Mouse (Mus musculus) intestine, postnatal 0 days (tissue): ENCODE measurements around the gene Cox7a1. TPM values are rescaled to one million over a fixed set of nuclear protein-coding genes. Genes with fewer than 3 reads are reported as not detected.

Experiments used
- ATAC-seq: fragments of 200-750 bp; cut with Nextera tagmentation; 2 replicates; pipeline ENCODE4 v1.8.0; 2017; ENCODE audit warnings: mild to moderate bottlenecking, moderate TSS enrichment, moderate library complexity
- H3K27ac ChIP-seq: fragments of 300-500 bp; sonication (generic); 2 replicates; pipeline ENCODE4 v1.5.1; 2014; ENCODE audit warnings: mild to moderate bottlenecking, low read depth, low read length, moderate library complexity
- H3K27me3 ChIP-seq: fragments of 300-500 bp; sonication (generic); replicated peaks from 2 replicates; pipeline ENCODE4 v1.6.1; 2014; ENCODE audit warnings: low read length, mixed read lengths; ENCODE audit not compliant: control insufficient read depth, insufficient read depth
- H3K36me3 ChIP-seq: fragments of 300-500 bp; sonication (generic); 2 replicates; pipeline ENCODE4 v1.6.1; 2014; ENCODE audit warnings: mild to moderate bottlenecking, moderate library complexity; ENCODE audit not compliant: control insufficient read depth, insufficient read depth
- H3K4me1 ChIP-seq: fragments of 300-500 bp; sonication (generic); replicated peaks from 2 replicates; pipeline ENCODE4 v1.6.1; 2014; ENCODE audit warnings: antibody characterized with exemption, low read length, mixed read lengths; ENCODE audit not compliant: control insufficient read depth, insufficient read depth
- H3K4me2 ChIP-seq: fragments of 300-500 bp; sonication (generic); replicated peaks from 2 replicates; pipeline ENCODE4 v1.6.1; 2014; ENCODE audit warnings: low read depth, mild to moderate bottlenecking, moderate library complexity
- H3K4me3 ChIP-seq: fragments of 300-500 bp; sonication (generic); 2 replicates; pipeline ENCODE4 v1.5.1; 2014; ENCODE audit warnings: low read depth, low read length
- H3K9ac ChIP-seq: fragments of 300-500 bp; sonication (generic); 2 replicates; pipeline ENCODE4 v1.6.1; 2014; ENCODE audit warnings: mild to moderate bottlenecking, low read depth, low read length
- H3K9me3 ChIP-seq: fragments of 300-500 bp; sonication (generic); 2 replicates; pipeline ENCODE4 v1.6.1; 2016; ENCODE audit warnings: mixed run types; ENCODE audit not compliant: control insufficient read depth
- CTCF ChIP-seq: sonication (generic); IDR thresholded peaks from 2 replicates; pipeline ENCODE4 v1.5.1; 2016; ENCODE audit warnings: low read depth, mild to moderate bottlenecking, control low read depth, antibody characterized with exemption, moderate library complexity
- WGBS: fragments of 180-500 bp; shearing (Covaris S2); extraction: QIAGEN DNeasy Blood & Tissue Kit; methylation state at CpG from one replicate; pipeline ENCODE4 v1.1.7; 2014; 5-methylcytosine and 5-hydroxymethylcytosine counted together
- polyA plus RNA-seq: library from polyadenylated mRNA; unstranded; fragments of >200 nt; fragmentation: Nextera tagmentation; extraction: Ambion mirVana; gene quantifications from 2 replicates; pipeline ENCODE4 v1.2.1, GENCODE M21; 2015

Cox7a1 gene
- polyA plus RNA-seq, 1 experiment from 2014 or later: 60.2 TPM

DNA sequence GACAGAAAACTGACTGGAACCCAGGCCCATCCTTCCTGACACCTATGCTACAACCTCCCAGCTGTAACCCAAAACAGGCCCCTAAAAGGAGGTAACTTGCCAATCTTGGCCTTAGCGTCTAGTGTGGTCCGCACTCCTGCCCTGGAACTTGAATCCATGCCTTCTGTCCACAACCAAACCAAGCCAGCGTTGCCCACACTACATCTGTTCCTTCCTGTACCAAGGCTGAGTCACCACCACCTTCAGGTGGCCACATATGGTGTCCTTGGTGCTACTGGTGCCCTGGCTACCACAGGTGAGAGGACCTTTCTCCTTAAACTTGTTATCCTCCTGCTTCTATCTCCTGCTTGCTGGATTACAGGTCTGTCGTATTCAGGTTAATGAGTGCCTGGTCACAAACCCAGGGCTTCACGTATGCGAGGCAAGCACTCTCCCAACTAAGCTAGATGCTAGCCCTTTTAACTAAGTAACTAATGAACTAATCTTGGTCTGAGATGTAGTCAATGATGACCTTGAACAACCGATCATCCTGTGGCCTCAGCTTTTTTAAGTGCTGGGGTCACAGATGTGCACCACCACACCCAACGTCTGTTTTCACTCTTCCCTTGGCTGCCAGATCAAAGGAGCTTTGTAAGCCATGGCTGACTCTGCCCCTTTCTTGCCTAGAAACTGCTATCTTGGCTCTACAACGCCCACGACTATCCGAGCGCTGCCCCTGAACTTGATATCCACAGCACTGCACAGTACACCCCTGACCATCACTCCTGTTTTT, 4.6 kb downstream of the Cox7a1 start:
- no peak for TF ChIP-seq CTCF
- no peaks in the 10 kb centered on the region for H3K9me3 ChIP-seq
- H3K4me2 ChIP-seq: no peak overlapping the region
- no peak overlapping the region for H3K9ac ChIP-seq
- H3K27ac ChIP-seq: no peak overlapping the region
- H3K4me1 ChIP-seq: no peaks in the 10 kb centered on the region
- no peak for ATAC-seq
- H3K36me3 ChIP-seq: peaks cover 63% of the 10 kb centered on the region
- no peak overlapping the region for H3K4me3 ChIP-seq
- 73% methylated on average over 12 of the region's 12 CpGs for WGBS
- no peaks in the 10 kb centered on the region for H3K27me3 ChIP-seq

DNA sequence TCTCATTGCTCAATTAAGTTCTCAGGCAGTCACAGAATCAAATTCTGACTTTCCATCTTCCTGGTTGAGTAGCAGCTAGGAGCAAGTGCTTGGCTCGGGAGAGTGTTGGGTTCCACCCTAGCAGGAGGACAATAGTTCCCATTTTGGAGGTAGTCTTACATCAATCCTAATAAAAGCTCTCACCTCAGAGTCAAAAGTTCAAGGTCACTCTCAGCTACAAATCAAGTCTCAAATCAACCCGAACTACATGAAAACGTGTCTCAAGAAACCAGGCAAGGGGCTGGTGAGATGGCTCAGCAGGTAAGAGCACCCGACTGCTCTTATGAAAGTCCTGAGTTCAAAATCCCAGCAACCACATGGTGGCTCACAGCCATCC, 5.2 kb downstream of the Cox7a1 start:
- no peak overlapping the region for H3K4me3 ChIP-seq
- H3K4me2 ChIP-seq: no peak overlapping the region
- ATAC-seq: no peak
- H3K36me3 ChIP-seq: peaks cover 63% of the 10 kb centered on the region
- H3K27ac ChIP-seq: no peak overlapping the region
- no peaks in the 10 kb centered on the region for H3K4me1 ChIP-seq
- TF ChIP-seq CTCF: no peak
- H3K27me3 ChIP-seq: no peaks in the 10 kb centered on the region
- no peak overlapping the region for H3K9ac ChIP-seq
- no peaks in the 10 kb centered on the region for H3K9me3 ChIP-seq
- WGBS: 70% methylated on average over 4 of the region's 4 CpGs

DNA sequence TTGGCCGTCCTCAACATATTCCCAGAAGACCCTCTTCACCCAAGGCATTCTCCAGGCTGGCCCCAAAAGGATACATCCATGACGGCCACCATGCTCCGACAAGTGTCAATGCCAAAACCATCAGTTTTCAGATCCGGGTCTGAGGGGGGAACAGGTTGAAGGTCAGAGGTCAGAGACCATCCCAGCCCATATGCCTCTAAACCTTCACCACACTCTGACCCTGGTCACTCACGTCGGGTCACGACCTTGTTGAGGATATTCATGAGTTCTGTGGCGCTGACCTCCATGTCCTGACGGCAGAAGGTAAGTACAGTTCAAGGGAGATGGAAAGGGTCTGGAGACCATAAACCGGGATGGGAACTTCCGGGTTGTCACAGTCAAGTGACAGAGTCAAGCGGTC, 8.1 kb downstream of the Cox7a1 start:
- 89% methylated on average over 12 of the region's 12 CpGs for WGBS
- Histone ChIP-seq H3K4me1 (no peaks in the 10 kb centered on the region; the same call in 1 of the 2 replicates), H3K9me3 (no peaks in the 10 kb centered on the region), H3K9ac (no peak overlapping the region), H3K36me3 (peaks cover 46% of the 10 kb centered on the region), H3K4me2 (no peak overlapping the region), H3K4me3 (no peak overlapping the region), H3K27me3 (no peaks in the 10 kb centered on the region), H3K27ac (no peak overlapping the region)
- ATAC-seq: no peak
- TF ChIP-seq CTCF: no peak

DNA sequence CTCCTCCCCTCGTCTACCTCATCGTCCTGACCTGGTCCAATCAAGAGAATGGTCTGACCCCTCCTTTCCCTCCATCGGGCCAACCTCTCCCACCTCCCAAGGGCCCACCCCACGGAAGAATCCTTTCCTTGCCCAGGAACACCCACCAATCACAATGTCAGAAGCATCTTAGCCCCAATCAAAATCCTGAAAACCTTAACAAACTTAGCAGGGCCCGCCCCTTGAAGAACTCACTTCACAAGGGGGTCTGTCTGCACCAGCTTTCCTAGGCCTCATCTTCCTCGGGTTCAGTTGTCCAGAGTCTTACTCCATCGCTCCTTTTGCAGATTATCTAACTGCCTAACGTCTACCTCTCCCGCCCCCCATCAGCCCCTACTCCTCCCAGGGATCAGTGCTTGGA, 9.1 kb downstream of the Cox7a1 start:
- Histone ChIP-seq H3K27ac (no peak overlapping the region), H3K4me2 (peak overlapping the region; percentile 86), H3K9ac (no peak overlapping the region), H3K9me3 (no peaks in the 10 kb centered on the region), H3K4me3 (peak overlapping the region; percentile 66), H3K27me3 (no peaks in the 10 kb centered on the region), H3K36me3 (peaks cover 36% of the 10 kb centered on the region), H3K4me1 (no peaks in the 10 kb centered on the region; the same call in 1 of the 2 replicates)
- TF ChIP-seq CTCF: no peak
- 47% methylated on average over 9 of the region's 9 CpGs for WGBS
- no peak for ATAC-seq

DNA sequence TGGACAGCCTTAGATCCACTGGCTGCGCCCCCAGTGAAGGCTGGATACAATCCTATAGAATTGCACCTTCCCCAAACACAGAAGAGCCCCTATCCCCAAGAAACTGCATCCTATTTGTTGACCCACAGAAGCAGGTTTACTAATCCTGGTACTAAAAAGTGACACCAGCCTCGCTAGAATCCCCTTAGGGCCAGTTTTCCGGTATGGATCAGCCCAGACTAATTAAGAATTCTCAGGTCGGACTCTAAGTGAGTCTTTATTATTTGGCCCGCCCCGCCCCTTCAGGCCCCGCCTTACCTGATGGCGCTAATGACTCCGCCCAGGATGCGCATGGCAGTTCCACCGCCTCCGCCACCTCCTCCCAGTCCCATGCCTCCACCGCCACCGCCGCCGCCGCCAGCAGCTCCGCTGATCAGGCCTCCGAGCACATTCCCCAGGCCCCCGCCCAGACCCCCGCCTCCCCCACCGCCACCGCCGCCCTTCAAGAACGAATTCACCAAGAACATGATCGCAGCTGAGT, 9.7 kb downstream of the Cox7a1 start:
- H3K9me3 ChIP-seq: no peaks in the 10 kb centered on the region
- ATAC-seq: peak; percentile 53
- no peak for TF ChIP-seq CTCF
- WGBS: 2% methylated on average over 26 of the region's 26 CpGs
- H3K4me1 ChIP-seq: no peaks in the 10 kb centered on the region; the same call in 1 of the 2 replicates
- peak overlapping the region; percentile 86 for H3K4me2 ChIP-seq
- H3K27me3 ChIP-seq: no peaks in the 10 kb centered on the region
- H3K36me3 ChIP-seq: peaks cover 30% of the 10 kb centered on the region
- H3K4me3 ChIP-seq: peak overlapping the region; percentile 66
- peak overlapping the region; percentile 89 for H3K27ac ChIP-seq
- peak overlapping the region; percentile 68 for H3K9ac ChIP-seq

DNA sequence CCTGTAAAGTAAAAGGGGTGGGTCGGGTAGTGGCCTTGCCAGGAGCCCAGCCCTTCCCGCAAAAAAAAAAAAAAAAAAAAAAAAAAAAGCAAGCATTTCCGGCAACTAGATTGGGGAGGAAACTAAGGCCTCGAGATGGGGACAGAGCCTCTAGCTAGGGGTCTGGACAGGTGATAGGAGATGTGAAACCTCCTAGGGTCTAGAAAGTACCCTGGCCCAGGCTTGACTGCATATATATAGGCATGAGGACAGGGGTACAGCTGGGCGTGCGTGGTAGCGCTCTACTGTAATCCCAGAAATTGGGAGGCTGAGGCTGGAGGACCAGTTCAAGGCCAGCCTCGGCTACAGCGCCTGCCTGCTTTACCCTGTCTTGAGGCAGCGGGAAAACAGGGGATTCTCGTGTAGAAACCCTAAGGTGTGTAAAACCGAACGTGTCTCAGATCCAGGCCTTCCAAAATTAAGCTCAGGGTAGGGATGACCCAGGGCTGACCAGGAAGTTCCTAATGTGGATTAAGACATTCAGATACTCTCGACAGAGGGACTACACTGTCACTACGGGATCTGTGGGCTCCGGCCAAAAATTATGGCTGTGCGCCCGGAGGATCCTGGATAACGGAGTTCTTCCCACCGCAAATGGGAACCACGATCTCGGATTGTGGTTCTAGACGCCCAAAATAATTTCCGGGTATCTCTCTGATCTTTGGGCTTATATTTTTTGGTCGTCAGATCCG, 10.3 kb downstream of the Cox7a1 start:
- peak overlapping the region; percentile 68 for H3K9ac ChIP-seq
- under 1% methylated on average over 26 of the region's 26 CpGs for WGBS
- ATAC-seq: peak; percentile 28
- H3K4me2 ChIP-seq: peak overlapping the region; percentile 86
- no peaks in the 10 kb centered on the region for H3K9me3 ChIP-seq
- H3K4me1 ChIP-seq: no peaks in the 10 kb centered on the region; the same call in 1 of the 2 replicates
- no peak for TF ChIP-seq CTCF
- peak overlapping the region; percentile 66 for H3K4me3 ChIP-seq
- peak overlapping the region; percentile 89 for H3K27ac ChIP-seq
- no peaks in the 10 kb centered on the region for H3K27me3 ChIP-seq
- H3K36me3 ChIP-seq: peaks cover 24% of the 10 kb centered on the region
